Mouse (Mus musculus) neural tube, embryonic 14.5 days (tissue): ENCODE results near the gene Fbxw27. TPM values are rescaled to one million over a fixed set of nuclear protein-coding genes. Genes with fewer than 3 reads are reported as not detected.
"Not testable (repeated sequence)": the region's sequence is repeated elsewhere in the genome, so short reads cannot be mapped to it uniquely, and the experiment has no call there.

Source experiments
- ATAC-seq: fragments of 200-750 bp; cut with Nextera tagmentation; 2 replicates; pipeline ENCODE4 v1.8.0; 2017; ENCODE audit warnings: low read depth, mild to moderate bottlenecking, moderate TSS enrichment, moderate library complexity
- H3K27ac ChIP-seq: fragments of 300-500 bp; sonication (generic); 2 replicates; pipeline ENCODE4 v1.5.1; 2014; ENCODE audit warnings: low read depth, mild to moderate bottlenecking, control low read depth, low read length, moderate library complexity, mixed read lengths
- H3K27me3 ChIP-seq: fragments of 300-500 bp; sonication (generic); 2 replicates; pipeline ENCODE4 v1.6.1; 2014; ENCODE audit warnings: low read length; ENCODE audit not compliant: control insufficient read depth, insufficient read depth
- H3K36me3 ChIP-seq: fragments of 300-500 bp; sonication (generic); 2 replicates; pipeline ENCODE4 v1.6.1; 2014; ENCODE audit warnings: low read length, mixed read lengths; ENCODE audit not compliant: control insufficient read depth, insufficient read depth
- H3K4me1 ChIP-seq: fragments of 300-500 bp; sonication (generic); 2 replicates; pipeline ENCODE4 v1.6.1; 2014; ENCODE audit warnings: low read length; ENCODE audit not compliant: control insufficient read depth, insufficient read depth
- H3K4me2 ChIP-seq: fragments of 300-500 bp; sonication (generic); 2 replicates; pipeline ENCODE4 v1.6.1; 2014; ENCODE audit warnings: mild to moderate bottlenecking, low read depth, low read length, control low read depth
- H3K4me3 ChIP-seq: fragments of 300-500 bp; sonication (generic); 2 replicates; pipeline ENCODE4 v1.5.1; 2014; ENCODE audit warnings: low read depth, low read length, control low read depth, mixed read lengths
- H3K9ac ChIP-seq: fragments of 300-500 bp; sonication (generic); replicated peaks from 2 replicates; pipeline ENCODE4 v1.6.1; 2014; ENCODE audit warnings: low read depth, mild to moderate bottlenecking, control low read depth, low read length, mixed read lengths
- H3K9me3 ChIP-seq: fragments of 300-500 bp; sonication (generic); 2 replicates; pipeline ENCODE4 v1.6.1; 2016; ENCODE audit warnings: low read length; ENCODE audit not compliant: control insufficient read depth
- WGBS: fragments of 180-500 bp; shearing (Covaris S2); extraction: QIAGEN DNeasy Blood & Tissue Kit; methylation state at CpG from one replicate; pipeline ENCODE4 v1.1.7; 2014; 5-methylcytosine and 5-hydroxymethylcytosine counted together
- polyA plus RNA-seq: library from polyadenylated mRNA; unstranded; fragments of >200 nt; fragmentation: Nextera tagmentation; extraction: Ambion mirVana; gene quantifications from 2 replicates; pipeline ENCODE4 v1.2.1, GENCODE M21; 2014

Fbxw27 gene
- polyA plus RNA-seq, result not detected in 2 replicates

DNA sequence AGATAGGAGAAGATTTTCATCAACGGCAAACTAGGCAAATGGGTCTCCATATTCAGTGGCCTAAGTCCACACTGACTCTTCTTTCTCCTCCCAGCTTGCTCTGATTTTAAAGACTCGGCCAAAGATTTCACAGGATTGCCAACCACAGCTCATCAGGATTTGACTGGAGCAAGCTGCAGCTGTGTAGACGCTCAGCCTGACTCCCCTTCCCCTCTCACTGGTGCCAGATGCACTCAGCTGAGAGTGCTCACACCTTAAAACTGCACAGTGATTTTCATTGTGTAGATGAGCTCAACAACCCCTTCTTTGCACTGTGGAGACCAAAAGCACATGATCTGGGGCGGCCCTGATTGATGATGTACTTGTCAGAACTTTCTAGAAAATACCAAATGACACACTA lies at the start of gene Fbxw27:
Gene Fbxw27 (minus strand): TSS at position 101 of the 400 bp plus-strand sequence.
- not testable (repeated sequence) for H3K27me3 ChIP-seq, H3K4me3 ChIP-seq, ATAC-seq, H3K36me3 ChIP-seq, H3K9ac ChIP-seq, H3K4me1 ChIP-seq, H3K4me2 ChIP-seq, H3K27ac ChIP-seq, H3K9me3 ChIP-seq
- WGBS, result 85% methylated on average over 4 of the region's 4 CpGs

GRCm38 (mm10) chr9:109833088-109833412 lies 42.6 kb upstream of the Fbxw27 start:
- Histone ChIP-seq H3K4me3 (peak overlapping the region; percentile 60), H3K27ac (no peak overlapping the region), H3K4me1 (peaks cover 3% of the 10 kb centered on the region; the same call in 1 of the 2 replicates), H3K36me3 (0 out of 2 replicates have a peak, but pooled peaks cover 2% of the 10 kb centered on the region), H3K9ac (peak overlapping the region; percentile 65), H3K4me2 (peak overlapping the region; percentile 82), H3K9me3 (no peaks in the 10 kb centered on the region), H3K27me3 (no peaks in the 10 kb centered on the region)
- peak; percentile 71 for ATAC-seq
- 8% methylated on average over 6 of the region's 6 CpGs for WGBS

DNA sequence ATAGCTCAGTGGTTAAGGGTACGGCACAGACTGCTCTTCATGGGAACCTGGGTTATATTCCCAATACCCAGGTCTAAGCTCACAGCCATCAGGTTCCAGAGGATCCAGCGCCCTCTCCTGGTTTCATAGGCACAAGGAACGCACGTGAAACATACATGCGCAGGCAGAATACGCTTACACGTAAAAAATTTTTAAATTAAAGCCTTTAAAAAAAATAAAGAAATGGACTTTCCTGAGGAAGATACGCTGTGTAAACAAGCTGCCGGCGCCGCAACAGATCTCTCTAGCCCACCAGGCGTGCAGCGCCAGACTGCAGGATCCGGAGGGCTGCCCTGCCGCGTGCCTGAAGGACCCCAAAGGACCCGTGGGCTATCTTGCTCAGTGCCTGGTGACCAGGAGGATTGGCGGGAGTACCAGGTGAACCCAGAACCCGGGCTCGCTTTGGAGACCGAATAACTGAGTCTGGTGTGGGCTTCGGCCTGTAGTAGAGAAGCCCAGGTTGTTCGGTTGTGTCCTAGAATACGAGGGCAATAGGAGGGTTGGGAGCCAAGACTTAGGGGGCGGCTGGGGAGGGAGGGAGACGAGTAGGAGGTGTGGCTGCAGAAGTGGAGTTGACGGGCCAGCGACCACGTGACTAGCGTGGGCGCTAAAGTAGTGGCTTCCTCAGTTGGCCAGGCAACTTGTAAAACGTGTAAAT lies 42.1 kb upstream of the Fbxw27 start, which contains the start of gene Nme6:
Gene Nme6 (plus strand): TSS at position 359 of the 697 bp plus-strand sequence.
- WGBS, result under 1% methylated on average over 32 of the region's 32 CpGs
- Histone ChIP-seq H3K9me3 (no peaks in the 10 kb centered on the region), H3K4me2 (peak within 1 kb of the TSS; percentile 82), H3K27me3 (no peaks in the 10 kb centered on the region), H3K36me3 (0 out of 2 replicates have a peak, but pooled peaks cover 2% of the 10 kb centered on the region), H3K4me3 (peak within 1 kb of the TSS; percentile 60), H3K9ac (peak within 1 kb of the TSS; percentile 65), H3K27ac (peak within 1 kb of the TSS; percentile 76), H3K4me1 (peaks cover 3% of the 10 kb centered on the region; the same call in 1 of the 2 replicates)
- peak; percentile 97 for ATAC-seq

GRCm38 (mm10) chr9:109826181-109826580 lies 35.7 kb upstream of the Fbxw27 start:
- H3K9me3 ChIP-seq, result no peaks in the 10 kb centered on the region
- no peak overlapping the region for H3K4me2 ChIP-seq
- no peak overlapping the region for H3K9ac ChIP-seq
- H3K4me1 ChIP-seq, result no peaks in the 10 kb centered on the region
- H3K4me3 ChIP-seq, result no peak overlapping the region
- WGBS, result 75% methylated on average over 5 of the region's 5 CpGs
- no peaks in the 10 kb centered on the region for H3K27me3 ChIP-seq
- no peak overlapping the region for H3K27ac ChIP-seq
- no peaks in the 10 kb centered on the region for H3K36me3 ChIP-seq
- no peak for ATAC-seq

DNA sequence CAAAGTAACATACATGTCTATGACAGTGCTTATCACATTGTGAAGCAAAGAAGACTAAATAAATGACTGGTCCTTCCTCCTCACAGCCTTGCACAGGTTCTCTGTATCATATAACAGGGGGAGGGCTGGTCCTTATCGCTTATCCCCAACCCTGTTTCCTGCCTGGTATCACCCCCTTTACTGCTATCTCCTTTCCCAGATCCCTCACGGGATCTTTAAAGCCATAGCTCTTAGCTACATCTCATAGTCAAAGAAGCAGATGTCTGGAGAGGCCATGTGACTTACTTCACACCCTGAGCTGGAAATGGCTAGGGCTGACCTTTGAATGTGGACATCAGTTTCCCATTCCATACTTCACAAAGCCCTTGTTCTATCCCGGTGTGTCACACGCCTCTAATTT lies 35.3 kb upstream of the Fbxw27 start:
- Histone ChIP-seq H3K4me3 (no peak overlapping the region), H3K9me3 (no peaks in the 10 kb centered on the region), H3K9ac (no peak overlapping the region), H3K27me3 (no peaks in the 10 kb centered on the region), H3K36me3 (no peaks in the 10 kb centered on the region), H3K4me2 (no peak overlapping the region), H3K27ac (no peak overlapping the region), H3K4me1 (no peaks in the 10 kb centered on the region)
- no peak for ATAC-seq
- WGBS, result 73% methylated on average over 4 of the region's 4 CpGs

DNA sequence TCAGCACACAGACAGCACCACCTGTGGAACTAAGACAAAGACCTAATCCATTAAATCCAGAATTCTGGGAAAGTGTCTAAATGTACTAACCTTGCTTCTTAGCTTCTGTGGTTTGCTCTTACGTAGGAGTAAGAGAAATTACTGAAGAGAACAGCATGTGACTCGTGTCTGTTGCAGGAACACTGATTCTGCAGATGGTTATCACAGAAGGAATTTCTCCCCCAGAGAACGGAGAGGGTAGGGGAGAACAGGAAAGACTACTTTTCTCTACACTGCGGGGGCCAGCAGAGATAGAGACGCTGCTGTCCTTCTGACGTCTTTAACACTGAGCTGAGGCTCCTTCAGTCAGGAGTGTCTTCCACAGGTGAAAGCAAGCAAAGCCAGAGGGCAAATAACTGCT lies 25.9 kb upstream of the Fbxw27 start:
- Histone ChIP-seq H3K9ac (no peak overlapping the region), H3K9me3 (no peaks in the 10 kb centered on the region), H3K36me3 (no peaks in the 10 kb centered on the region), H3K4me3 (no peak overlapping the region), H3K27me3 (no peaks in the 10 kb centered on the region), H3K4me2 (no peak overlapping the region), H3K4me1 (no peaks in the 10 kb centered on the region), H3K27ac (no peak overlapping the region)
- ATAC-seq, result no peak
- 67% methylated on average over 6 of the region's 6 CpGs for WGBS

DNA sequence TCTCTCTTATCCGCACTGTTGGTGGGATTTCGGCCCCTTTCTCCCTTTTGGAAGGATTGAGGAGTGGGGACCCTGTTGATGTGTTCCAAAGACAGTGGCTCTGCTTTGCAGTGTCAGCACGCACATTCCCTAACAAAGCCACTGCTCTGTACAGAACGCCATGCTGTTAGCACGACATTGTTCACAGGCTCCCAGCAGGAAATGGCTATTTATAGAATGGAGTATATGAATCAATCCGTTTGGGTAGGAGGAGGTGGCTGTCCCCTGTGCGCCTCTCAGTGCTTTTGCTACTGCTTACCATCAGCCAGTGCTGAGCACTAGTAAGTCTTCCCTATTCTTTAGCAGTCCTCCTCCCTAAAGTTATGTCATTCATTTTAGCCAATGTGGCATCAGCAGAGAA lies 23.0 kb upstream of the Fbxw27 start:
- H3K4me3 ChIP-seq, result no peak overlapping the region
- no peak for ATAC-seq
- 20% methylated on average over 7 of the region's 7 CpGs for WGBS
- H3K27ac ChIP-seq, result no peak overlapping the region; the same call in 1 of the 2 replicates
- H3K9ac ChIP-seq, result no peak overlapping the region
- H3K4me1 ChIP-seq, result no peaks in the 10 kb centered on the region
- H3K9me3 ChIP-seq, result no peaks in the 10 kb centered on the region
- no peaks in the 10 kb centered on the region for H3K27me3 ChIP-seq
- no peak overlapping the region for H3K4me2 ChIP-seq
- H3K36me3 ChIP-seq, result no peaks in the 10 kb centered on the region

DNA sequence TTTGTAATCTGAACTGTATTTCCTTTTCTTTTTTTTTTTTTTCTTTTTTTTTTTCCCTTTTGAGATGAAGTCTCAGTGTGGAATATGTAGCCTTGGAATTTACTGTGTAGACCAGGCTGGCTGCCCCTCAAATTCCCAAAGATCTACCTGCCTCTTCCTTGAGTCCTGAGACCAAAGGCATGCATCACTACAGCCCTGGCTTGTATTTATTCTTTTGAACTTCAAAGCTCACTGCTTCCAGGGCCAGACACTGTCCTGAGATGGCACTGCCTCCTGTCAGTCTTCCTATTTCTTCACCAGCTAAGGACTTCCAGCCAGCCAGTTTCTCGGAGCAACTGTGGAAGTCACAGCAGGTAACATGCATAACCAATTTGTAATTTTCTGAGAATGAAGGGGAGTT lies 21.5 kb upstream of the Fbxw27 start, which contains the start of gene Spink8:
Gene Spink8 (plus strand): TSS at position 301 of the 400 bp plus-strand sequence.
- Histone ChIP-seq H3K9ac (no peak within 1 kb of the TSS), H3K9me3 (no peaks in the 10 kb centered on the region), H3K36me3 (no peaks in the 10 kb centered on the region), H3K27me3 (no peaks in the 10 kb centered on the region), H3K4me2 (no peak within 1 kb of the TSS), H3K4me1 (no peaks in the 10 kb centered on the region), H3K27ac (no peak within 1 kb of the TSS), H3K4me3 (no peak within 1 kb of the TSS)
- no peak for ATAC-seq
- 64% methylated on average over 1 of the region's 1 CpGs for whole genome bisulfite sequencing

- H3K27ac ChIP-seq, result no peak overlapping the region
- 63% methylated on average over 3 of the region's 3 CpGs for WGBS
- ATAC-seq, result no peak
Observed at GRCm38 (mm10) chr9:109807898-109808297, 17.4 kb upstream of the Fbxw27 start.

More at GRCm38 (mm10) chr9:109807898-109808297, 17.4 kb upstream of the Fbxw27 start:
- Histone ChIP-seq H3K4me2 (no peak overlapping the region), H3K36me3 (no peaks in the 10 kb centered on the region), H3K9me3 (no peaks in the 10 kb centered on the region), H3K4me1 (no peaks in the 10 kb centered on the region), H3K27me3 (no peaks in the 10 kb centered on the region), H3K4me3 (no peak overlapping the region), H3K9ac (no peak overlapping the region)
